Mouse (Mus musculus): ENCODE data around the gene Pqbp1. TPM values are rescaled to one million over a fixed set of nuclear protein-coding genes. Genes with fewer than 3 reads are reported as not detected.
A peak's percentile ranks its signal among the peaks of the same experiment; 100 is the strongest.

Pqbp1 gene
- polyA plus RNA-seq, 1 experiment from 2014 or later: 161 TPM

- 35% methylated on average over 13 of the region's 13 CpGs for WGBS
- Histone ChIP-seq H3K4me1 (replicated peaks; ENCODE audit: control insufficient read depth, insufficient read depth, low read length) (no peaks in the 10 kb centered on the region), H3K9me3 (ENCODE audit: control insufficient read depth, low read length) (no peaks in the 10 kb centered on the region), H3K27me3 (ENCODE audit: control insufficient read depth, insufficient read depth, low read length) (no peaks in the 10 kb centered on the region), H3K27ac (ENCODE audit: low read depth, low read length) (no peak overlapping the region), H3K4me3 (ENCODE audit: low read depth, low read length) (peak overlapping the region; percentile 58), H3K36me3 (ENCODE audit: control insufficient read depth, insufficient read depth, low read length) (no peaks in the 10 kb centered on the region), H3K9ac (ENCODE audit: low read depth, low read length) (peak overlapping the region; percentile 49), H3K4me2 (replicated peaks; ENCODE audit: low read depth, low read length) (peak overlapping the region; percentile 42)
- DNase-seq (ENCODE audit: low spot score) (no peak), ATAC-seq (ENCODE audit: low FRiP score) (no peak)
Observed at GRCm38 (mm10) chrX:7898211-7898610, 858 bp downstream of the Pqbp1 start.

GRCm38 (mm10) chrX:7883841-7884567 lies 15.1 kb downstream of the Pqbp1 start, which contains the start of gene Slc35a2:
Slc35a2 (plus strand) TSS chrX:7884028.
- H3K36me3 ChIP-seq (ENCODE audit: control insufficient read depth, insufficient read depth, low read length): no peaks in the 10 kb centered on the region
- peak within 1 kb of the TSS; percentile 56 for H3K4me2 ChIP-seq (replicated peaks; ENCODE audit: low read depth, low read length)
- peak within 1 kb of the TSS; percentile 50 for H3K4me3 ChIP-seq (ENCODE audit: low read depth, low read length)
- ATAC-seq (ENCODE audit: low FRiP score): peak; percentile 86
- 14% methylated on average over 43 of the region's 49 CpGs for WGBS
- peak within 1 kb of the TSS; percentile 52 for H3K9ac ChIP-seq (ENCODE audit: low read depth, low read length)
- DNase-seq (ENCODE audit: low spot score): peak; percentile 74
- no peaks in the 10 kb centered on the region; the same call in 1 of the 2 replicates for H3K4me1 ChIP-seq (replicated peaks; ENCODE audit: control insufficient read depth, insufficient read depth, low read length)
- H3K27me3 ChIP-seq (ENCODE audit: control insufficient read depth, insufficient read depth, low read length): no peaks in the 10 kb centered on the region
- peak within 1 kb of the TSS; percentile 72 for H3K27ac ChIP-seq (ENCODE audit: low read depth, low read length)
- H3K9me3 ChIP-seq (ENCODE audit: control insufficient read depth, low read length): no peaks in the 10 kb centered on the region

GRCm38 (mm10) chrX:7879819-7880218 lies 19.2 kb downstream of the Pqbp1 start:
- H3K4me2 ChIP-seq (replicated peaks; ENCODE audit: low read depth, low read length): peak overlapping the region; percentile 11; the same call in 1 of the 2 replicates
- ATAC-seq (ENCODE audit: low FRiP score) (peak; percentile 57), DNase-seq (ENCODE audit: low spot score) (peak; percentile 77)
- H3K27me3 ChIP-seq (ENCODE audit: control insufficient read depth, insufficient read depth, low read length): no peaks in the 10 kb centered on the region
- H3K27ac ChIP-seq (ENCODE audit: low read depth, low read length): no peak overlapping the region
- H3K9ac ChIP-seq (ENCODE audit: low read depth, low read length): no peak overlapping the region
- no peak overlapping the region for H3K4me3 ChIP-seq (ENCODE audit: low read depth, low read length)
- H3K9me3 ChIP-seq (ENCODE audit: control insufficient read depth, low read length): no peaks in the 10 kb centered on the region
- H3K36me3 ChIP-seq (ENCODE audit: control insufficient read depth, insufficient read depth, low read length): no peaks in the 10 kb centered on the region
- H3K4me1 ChIP-seq (replicated peaks; ENCODE audit: control insufficient read depth, insufficient read depth, low read length): peaks cover 2% of the 10 kb centered on the region; the same call in 1 of the 2 replicates
- 7% methylated on average over 11 of the region's 11 CpGs for WGBS

GRCm38 (mm10) chrX:7878495-7878894 lies 20.6 kb downstream of the Pqbp1 start:
- H3K27ac ChIP-seq (ENCODE audit: low read depth, low read length): no peak overlapping the region
- 8% methylated on average over 21 of the region's 21 CpGs for WGBS
- 0 out of 2 replicates have a peak, but pooled peaks cover 2% of the 10 kb centered on the region for H3K4me1 ChIP-seq (replicated peaks; ENCODE audit: control insufficient read depth, insufficient read depth, low read length)
- peak overlapping the region; percentile 42 for H3K4me3 ChIP-seq (ENCODE audit: low read depth, low read length)
- ATAC-seq (ENCODE audit: low FRiP score) (peak; percentile 42; the same call in 1 of the 2 replicates), DNase-seq (ENCODE audit: low spot score) (peak; percentile 14)
- no peaks in the 10 kb centered on the region for H3K27me3 ChIP-seq (ENCODE audit: control insufficient read depth, insufficient read depth, low read length)
- no peaks in the 10 kb centered on the region for H3K36me3 ChIP-seq (ENCODE audit: control insufficient read depth, insufficient read depth, low read length)
- H3K4me2 ChIP-seq (replicated peaks; ENCODE audit: low read depth, low read length): peak overlapping the region; percentile 89
- peak overlapping the region; percentile 42 for H3K9ac ChIP-seq (ENCODE audit: low read depth, low read length)
- no peaks in the 10 kb centered on the region for H3K9me3 ChIP-seq (ENCODE audit: control insufficient read depth, low read length)

GRCm38 (mm10) chrX:7878007-7878419 lies 21.1 kb downstream of the Pqbp1 start, which contains the start of gene Pim2:
Pim2 (plus strand) TSS chrX:7878262.
- H3K4me1 ChIP-seq (replicated peaks; ENCODE audit: control insufficient read depth, insufficient read depth, low read length): 0 out of 2 replicates have a peak, but pooled peaks cover 2% of the 10 kb centered on the region
- no peaks in the 10 kb centered on the region for H3K36me3 ChIP-seq (ENCODE audit: control insufficient read depth, insufficient read depth, low read length)
- peak within 1 kb of the TSS; percentile 89 for H3K4me2 ChIP-seq (replicated peaks; ENCODE audit: low read depth, low read length)
- peak within 1 kb of the TSS; percentile 42 for H3K9ac ChIP-seq (ENCODE audit: low read depth, low read length)
- peak; percentile 89 for ATAC-seq (ENCODE audit: low FRiP score)
- DNase-seq (ENCODE audit: low spot score): peak; percentile 75
- peak within 1 kb of the TSS; percentile 42 for H3K4me3 ChIP-seq (ENCODE audit: low read depth, low read length)
- WGBS: 19% methylated on average over 37 of the region's 38 CpGs
- no peaks in the 10 kb centered on the region for H3K27me3 ChIP-seq (ENCODE audit: control insufficient read depth, insufficient read depth, low read length)
- H3K9me3 ChIP-seq (ENCODE audit: control insufficient read depth, low read length): no peaks in the 10 kb centered on the region
- no peak within 1 kb of the TSS for H3K27ac ChIP-seq (ENCODE audit: low read depth, low read length)

- Histone ChIP-seq H3K9ac (ENCODE audit: low read depth, low read length) (no peak overlapping the region), H3K27ac (ENCODE audit: low read depth, low read length) (no peak overlapping the region), H3K9me3 (ENCODE audit: control insufficient read depth, low read length) (no peaks in the 10 kb centered on the region), H3K36me3 (ENCODE audit: control insufficient read depth, insufficient read depth, low read length) (no peaks in the 10 kb centered on the region), H3K4me3 (ENCODE audit: low read depth, low read length) (no peak overlapping the region), H3K4me2 (replicated peaks; ENCODE audit: low read depth, low read length) (no peak overlapping the region), H3K27me3 (ENCODE audit: control insufficient read depth, insufficient read depth, low read length) (no peaks in the 10 kb centered on the region), H3K4me1 (replicated peaks; ENCODE audit: control insufficient read depth, insufficient read depth, low read length) (no peaks in the 10 kb centered on the region)
- ATAC-seq (ENCODE audit: low FRiP score) (no peak), DNase-seq (ENCODE audit: low spot score) (no peak)
- 31% methylated on average over 3 of the region's 3 CpGs for WGBS
Observed at GRCm38 (mm10) chrX:7869826-7870225, 29.2 kb downstream of the Pqbp1 start.

GRCm38 (mm10) chrX:7868506-7868905 lies 30.6 kb downstream of the Pqbp1 start:
- no peaks in the 10 kb centered on the region for H3K9me3 ChIP-seq (ENCODE audit: control insufficient read depth, low read length)
- no peak for ATAC-seq (ENCODE audit: low FRiP score)
- no peak for DNase-seq (ENCODE audit: low spot score)
- H3K36me3 ChIP-seq (ENCODE audit: control insufficient read depth, insufficient read depth, low read length): no peaks in the 10 kb centered on the region
- H3K27me3 ChIP-seq (ENCODE audit: control insufficient read depth, insufficient read depth, low read length): no peaks in the 10 kb centered on the region
- H3K9ac ChIP-seq (ENCODE audit: low read depth, low read length): no peak overlapping the region
- H3K27ac ChIP-seq (ENCODE audit: low read depth, low read length): no peak overlapping the region
- no peak overlapping the region for H3K4me3 ChIP-seq (ENCODE audit: low read depth, low read length)
- H3K4me2 ChIP-seq (replicated peaks; ENCODE audit: low read depth, low read length): no peak overlapping the region
- 35% methylated on average over 2 of the region's 2 CpGs for WGBS
- H3K4me1 ChIP-seq (replicated peaks; ENCODE audit: control insufficient read depth, insufficient read depth, low read length): no peaks in the 10 kb centered on the region

- H3K9ac ChIP-seq (ENCODE audit: low read depth, low read length): no peak overlapping the region
- no peak overlapping the region for H3K4me2 ChIP-seq (replicated peaks; ENCODE audit: low read depth, low read length)
- H3K9me3 ChIP-seq (ENCODE audit: control insufficient read depth, low read length): no peaks in the 10 kb centered on the region
- H3K4me1 ChIP-seq (replicated peaks; ENCODE audit: control insufficient read depth, insufficient read depth, low read length): no peaks in the 10 kb centered on the region
- no peak overlapping the region for H3K27ac ChIP-seq (ENCODE audit: low read depth, low read length)
- DNase-seq (ENCODE audit: low spot score) (no peak), ATAC-seq (ENCODE audit: low FRiP score) (no peak)
- 100% methylated on average over 1 of the region's 1 CpGs for WGBS
- no peaks in the 10 kb centered on the region for H3K36me3 ChIP-seq (ENCODE audit: control insufficient read depth, insufficient read depth, low read length)
- no peak overlapping the region for H3K4me3 ChIP-seq (ENCODE audit: low read depth, low read length)
- H3K27me3 ChIP-seq (ENCODE audit: control insufficient read depth, insufficient read depth, low read length): no peaks in the 10 kb centered on the region
Observed at GRCm38 (mm10) chrX:7867141-7867540, 31.9 kb downstream of the Pqbp1 start.

GRCm38 (mm10) chrX:7865786-7866185 lies 33.3 kb downstream of the Pqbp1 start:
- Histone ChIP-seq H3K27ac (ENCODE audit: low read depth, low read length) (no peak overlapping the region), H3K4me2 (replicated peaks; ENCODE audit: low read depth, low read length) (no peak overlapping the region), H3K9me3 (ENCODE audit: control insufficient read depth, low read length) (no peaks in the 10 kb centered on the region), H3K4me1 (replicated peaks; ENCODE audit: control insufficient read depth, insufficient read depth, low read length) (no peaks in the 10 kb centered on the region), H3K4me3 (ENCODE audit: low read depth, low read length) (no peak overlapping the region), H3K27me3 (ENCODE audit: control insufficient read depth, insufficient read depth, low read length) (no peaks in the 10 kb centered on the region), H3K9ac (ENCODE audit: low read depth, low read length) (no peak overlapping the region), H3K36me3 (ENCODE audit: control insufficient read depth, insufficient read depth, low read length) (no peaks in the 10 kb centered on the region)
- DNase-seq (ENCODE audit: low spot score): no peak
- 81% methylated on average over 2 of the region's 2 CpGs for WGBS
- ATAC-seq (ENCODE audit: low FRiP score): no peak
